Mouse (Mus musculus): ENCODE data around the gene Morn3. TPM values are rescaled to one million over a fixed set of nuclear protein-coding genes. Genes with fewer than 3 reads are reported as not detected.

The Morn3 gene
- polyA plus RNA-seq, 1 experiment = not detected

GRCm38 (mm10) chr5:123050918-123051317 lies 4.1 kb upstream of the Morn3 start:
- peaks cover 6% of the 10 kb centered on the region for H3K9me3 ChIP-seq (ENCODE audit: control insufficient read depth, low read length)
- no peak for TF ChIP-seq GATA1 (IDR thresholded peaks at IDR 0.05; ENCODE audit: low read length)
- no peak for TF ChIP-seq TAL1 (IDR thresholded peaks at IDR 0.05; ENCODE audit: low read length)
- H3K27me3 ChIP-seq (ENCODE audit: control insufficient read depth) = 0 out of 2 replicates have a peak, but pooled peaks cover 4% of the 10 kb centered on the region
- H3K4me3 ChIP-seq (replicated peaks) = no peak overlapping the region
- no peaks in the 10 kb centered on the region for H3K36me3 ChIP-seq (ENCODE audit: control insufficient read depth)
- peaks cover 8% of the 10 kb centered on the region for H3K4me1 ChIP-seq (ENCODE audit: control insufficient read depth)

DNA sequence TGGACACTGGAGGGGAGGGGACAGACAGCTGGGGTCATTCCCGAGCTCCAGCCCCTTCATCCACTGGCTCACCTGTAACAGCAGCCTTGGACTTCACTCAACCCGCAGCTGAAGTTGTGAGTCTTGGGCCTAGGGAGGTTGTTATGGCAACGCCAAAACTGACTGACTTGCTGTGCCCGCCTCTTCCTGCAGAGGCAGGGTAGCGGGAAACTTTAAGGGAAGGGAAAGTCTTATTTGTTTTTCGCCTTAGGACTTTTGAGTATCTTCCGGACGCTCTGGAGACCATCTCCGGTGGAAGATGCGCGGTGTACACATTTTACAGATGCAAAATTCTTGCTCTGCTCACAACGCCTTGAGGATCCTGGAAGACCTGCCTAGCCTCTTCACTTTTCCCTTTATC lies 2.5 kb upstream of the Morn3 start:
- peaks cover 8% of the 10 kb centered on the region for H3K4me1 ChIP-seq (ENCODE audit: control insufficient read depth)
- H3K27me3 ChIP-seq (ENCODE audit: control insufficient read depth) = 0 out of 2 replicates have a peak, but pooled peaks cover 4% of the 10 kb centered on the region
- TF ChIP-seq GATA1 (IDR thresholded peaks at IDR 0.05; ENCODE audit: low read length) (no peak), TAL1 (IDR thresholded peaks at IDR 0.05; ENCODE audit: low read length) (no peak)
- no peaks in the 10 kb centered on the region for H3K36me3 ChIP-seq (ENCODE audit: control insufficient read depth)
- peak overlapping the region; percentile 42 for H3K4me3 ChIP-seq (replicated peaks)
- peaks cover 6% of the 10 kb centered on the region for H3K9me3 ChIP-seq (ENCODE audit: control insufficient read depth, low read length)

DNA sequence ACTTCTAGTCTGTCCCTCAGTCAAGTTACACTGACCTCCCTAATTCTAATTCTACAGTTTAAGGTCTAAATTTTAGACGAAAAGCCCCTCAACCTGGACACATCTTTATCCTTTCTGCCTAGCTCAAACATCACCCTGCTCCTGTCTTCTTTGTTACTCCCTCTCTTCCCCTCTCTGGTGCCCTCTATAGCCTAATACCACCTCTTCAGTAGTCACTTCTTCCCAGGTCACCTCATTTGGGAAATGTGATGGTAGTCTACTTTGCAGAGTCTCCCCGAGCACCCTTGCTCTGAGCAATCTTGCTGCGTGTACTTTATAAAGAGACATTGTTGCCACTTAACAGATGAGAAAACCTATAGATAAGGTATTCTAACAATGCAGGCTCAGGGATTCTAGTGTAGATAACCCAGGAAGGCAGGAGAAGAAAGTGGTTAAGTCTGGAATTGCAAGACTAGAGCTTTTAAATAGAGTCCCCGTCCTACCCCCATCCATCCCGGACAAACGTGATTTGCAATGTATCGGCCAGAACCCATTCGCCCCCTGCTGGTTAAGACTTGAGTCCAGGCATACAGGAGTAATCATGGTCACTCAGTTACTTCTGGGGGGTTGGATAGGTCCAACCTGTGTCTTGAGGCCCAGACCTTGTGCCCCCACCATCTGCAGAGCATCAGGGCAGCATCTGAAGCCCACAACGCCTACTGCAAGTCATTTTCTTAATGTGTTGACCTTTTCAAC lies 1.1 kb downstream of the Morn3 start:
- TF ChIP-seq TAL1 (IDR thresholded peaks at IDR 0.05; ENCODE audit: low read length) (no peak), GATA1 (IDR thresholded peaks at IDR 0.05; ENCODE audit: low read length) (no peak)

DNA sequence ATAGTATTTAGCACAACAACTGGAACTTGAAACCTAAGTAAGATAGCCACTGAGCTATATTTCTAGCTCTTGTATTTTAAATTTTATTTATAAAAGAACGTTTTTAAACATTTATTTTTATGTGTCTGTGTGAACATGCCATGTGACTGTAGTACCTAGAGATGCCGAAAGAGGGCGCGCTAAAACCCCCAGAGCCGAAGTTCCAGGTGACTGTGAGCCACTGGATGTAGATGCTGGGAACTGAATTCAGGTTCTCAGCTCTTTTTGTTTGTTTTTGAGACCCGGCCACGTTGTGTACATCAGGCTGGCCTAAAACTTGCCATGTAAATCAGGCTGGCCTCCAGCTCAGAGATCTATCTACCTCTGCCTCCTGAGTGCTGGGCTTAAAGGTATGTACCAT lies 3.0 kb downstream of the Morn3 start:
- Histone ChIP-seq H3K4me3 (replicated peaks) (no peak overlapping the region), H3K9me3 (ENCODE audit: control insufficient read depth, low read length) (no peaks in the 10 kb centered on the region), H3K27me3 (ENCODE audit: control insufficient read depth) (0 out of 2 replicates have a peak, but pooled peaks cover 4% of the 10 kb centered on the region), H3K4me1 (ENCODE audit: control insufficient read depth) (peaks cover 25% of the 10 kb centered on the region), H3K36me3 (ENCODE audit: control insufficient read depth) (no peaks in the 10 kb centered on the region)
- no peak for TF ChIP-seq GATA1 (IDR thresholded peaks at IDR 0.05; ENCODE audit: low read length)
- TF ChIP-seq TAL1 (IDR thresholded peaks at IDR 0.05; ENCODE audit: low read length) = no peak

More for the DNA sequence above, 1.1 kb downstream of the Morn3 start:
- Histone ChIP-seq H3K36me3 (ENCODE audit: control insufficient read depth) (no peaks in the 10 kb centered on the region), H3K27me3 (ENCODE audit: control insufficient read depth) (0 out of 2 replicates have a peak, but pooled peaks cover 4% of the 10 kb centered on the region), H3K9me3 (ENCODE audit: control insufficient read depth, low read length) (no peaks in the 10 kb centered on the region), H3K4me1 (ENCODE audit: control insufficient read depth) (peaks cover 18% of the 10 kb centered on the region), H3K4me3 (replicated peaks) (no peak overlapping the region)

DNA sequence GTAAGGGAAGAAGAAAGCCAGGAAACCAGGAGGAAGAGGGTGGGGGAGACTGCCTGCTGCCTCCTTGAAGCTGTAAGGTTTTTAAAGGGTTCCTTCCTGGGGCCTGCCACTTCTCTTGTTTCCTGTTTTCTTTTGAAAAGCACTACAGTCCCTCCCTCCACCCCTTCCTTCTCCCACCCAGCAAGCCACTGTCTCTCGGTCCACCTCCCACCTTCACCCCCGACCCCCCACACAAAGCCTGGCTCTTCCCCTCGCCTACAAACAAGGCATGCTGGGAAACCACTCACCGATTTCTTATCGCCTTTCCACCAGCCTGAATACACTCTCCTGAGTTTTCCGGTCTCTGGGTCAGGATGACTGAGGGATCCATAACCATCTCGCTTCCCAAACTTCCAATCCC lies 6.0 kb downstream of the Morn3 start:
- H3K4me3 ChIP-seq (replicated peaks) = no peak overlapping the region

DNA sequence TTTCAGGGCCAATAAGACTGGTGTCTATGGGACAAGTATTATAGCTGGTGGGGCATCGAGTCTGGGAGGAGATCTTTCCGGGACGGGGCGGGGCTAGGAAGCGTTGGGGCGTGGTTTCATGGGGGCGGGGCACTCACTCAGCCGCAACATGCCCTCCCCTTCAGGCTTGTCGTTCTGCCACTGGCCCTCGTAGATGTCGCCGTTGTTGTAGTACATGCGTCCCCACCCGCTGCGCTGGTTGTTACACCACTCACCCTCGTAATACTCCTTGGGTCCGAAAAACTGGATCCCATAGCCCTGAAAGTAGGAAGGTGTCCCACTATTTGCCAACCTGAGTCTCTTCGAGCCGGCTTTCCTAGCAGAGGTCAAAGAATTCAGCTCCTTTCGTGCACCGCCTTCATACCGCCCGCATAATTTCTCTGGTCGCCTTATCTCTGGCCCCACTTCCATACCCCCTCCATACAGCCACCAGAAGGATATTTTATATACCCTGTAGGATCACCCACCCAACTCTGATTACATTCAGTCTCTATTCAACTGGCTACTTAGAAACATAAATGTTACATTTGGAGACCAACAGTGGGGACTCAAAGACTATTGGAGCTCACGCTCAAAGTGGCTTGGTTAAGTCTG lies 7.6 kb downstream of the Morn3 start:
- H3K36me3 ChIP-seq (ENCODE audit: control insufficient read depth) = no peaks in the 10 kb centered on the region
- peak overlapping the region; percentile 64 for H3K4me3 ChIP-seq (replicated peaks)
- H3K27me3 ChIP-seq (ENCODE audit: control insufficient read depth) = no peaks in the 10 kb centered on the region; the same call in 1 of the 2 replicates
- TF ChIP-seq TAL1 (IDR thresholded peaks at IDR 0.05; ENCODE audit: low read length) (no peak), GATA1 (IDR thresholded peaks at IDR 0.05; ENCODE audit: low read length) (no peak)
- no peaks in the 10 kb centered on the region for H3K9me3 ChIP-seq (ENCODE audit: control insufficient read depth, low read length)
- H3K4me1 ChIP-seq (ENCODE audit: control insufficient read depth) = peaks cover 63% of the 10 kb centered on the region

More for the DNA sequence above, 6.0 kb downstream of the Morn3 start:
- H3K27me3 ChIP-seq (ENCODE audit: control insufficient read depth) = no peaks in the 10 kb centered on the region; the same call in 1 of the 2 replicates
- TF ChIP-seq GATA1 (IDR thresholded peaks at IDR 0.05; ENCODE audit: low read length) (no peak), TAL1 (IDR thresholded peaks at IDR 0.05; ENCODE audit: low read length) (no peak)
- no peaks in the 10 kb centered on the region for H3K9me3 ChIP-seq (ENCODE audit: control insufficient read depth, low read length)
- H3K36me3 ChIP-seq (ENCODE audit: control insufficient read depth) = no peaks in the 10 kb centered on the region
- H3K4me1 ChIP-seq (ENCODE audit: control insufficient read depth) = peaks cover 48% of the 10 kb centered on the region

GRCm38 (mm10) chr5:123038115-123038514 lies 8.7 kb downstream of the Morn3 start:
- Histone ChIP-seq H3K9me3 (ENCODE audit: control insufficient read depth, low read length) (no peaks in the 10 kb centered on the region), H3K4me3 (replicated peaks) (no peak overlapping the region), H3K36me3 (ENCODE audit: control insufficient read depth) (no peaks in the 10 kb centered on the region), H3K27me3 (ENCODE audit: control insufficient read depth) (no peaks in the 10 kb centered on the region; the same call in 1 of the 2 replicates), H3K4me1 (ENCODE audit: control insufficient read depth) (peaks cover 66% of the 10 kb centered on the region)
- TF ChIP-seq GATA1 (IDR thresholded peaks at IDR 0.05; ENCODE audit: low read length) (no peak), TAL1 (IDR thresholded peaks at IDR 0.05; ENCODE audit: low read length) (no peak)

DNA sequence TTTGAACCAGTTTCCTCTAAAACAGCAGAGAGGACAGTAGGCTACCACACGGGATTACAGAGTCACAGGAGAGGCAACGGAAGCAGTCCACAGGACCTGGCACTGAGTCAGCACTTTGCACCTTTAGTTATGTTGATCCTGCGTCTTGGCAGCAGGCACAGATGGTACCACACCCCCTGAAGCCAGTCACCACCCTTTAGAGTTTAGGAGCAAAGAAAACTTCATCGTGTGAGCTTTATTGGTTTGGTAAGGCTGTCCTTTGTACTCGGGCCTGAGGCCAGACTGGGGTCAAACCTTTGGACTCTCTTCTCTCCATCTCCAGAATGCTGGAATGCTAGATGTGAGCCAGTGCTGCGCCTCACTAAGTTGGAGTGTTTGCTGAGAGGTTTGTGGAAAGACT lies 11.3 kb downstream of the Morn3 start:
- H3K9me3 ChIP-seq (ENCODE audit: control insufficient read depth, low read length) = no peaks in the 10 kb centered on the region
- no peaks in the 10 kb centered on the region; the same call in 1 of the 2 replicates for H3K27me3 ChIP-seq (ENCODE audit: control insufficient read depth)
- peak overlapping the region; percentile 12 for H3K4me3 ChIP-seq (replicated peaks)
- H3K36me3 ChIP-seq (ENCODE audit: control insufficient read depth) = no peaks in the 10 kb centered on the region; the same call in 1 of the 2 replicates
- H3K4me1 ChIP-seq (ENCODE audit: control insufficient read depth) = peaks cover 56% of the 10 kb centered on the region
- TF ChIP-seq GATA1 (IDR thresholded peaks at IDR 0.05; ENCODE audit: low read length) (no peak), TAL1 (IDR thresholded peaks at IDR 0.05; ENCODE audit: low read length) (no peak)

- Histone ChIP-seq H3K4me1 (ENCODE audit: control insufficient read depth) (peaks cover 52% of the 10 kb centered on the region), H3K27me3 (ENCODE audit: control insufficient read depth) (no peaks in the 10 kb centered on the region; the same call in 1 of the 2 replicates), H3K9me3 (ENCODE audit: control insufficient read depth, low read length) (no peaks in the 10 kb centered on the region), H3K36me3 (ENCODE audit: control insufficient read depth) (no peaks in the 10 kb centered on the region; the same call in 1 of the 2 replicates), H3K4me3 (replicated peaks) (peak overlapping the region; percentile 14)
- TF ChIP-seq TAL1 (IDR thresholded peaks at IDR 0.05; ENCODE audit: low read length) = no peak
- TF ChIP-seq GATA1 (IDR thresholded peaks at IDR 0.05; ENCODE audit: low read length) = no peak
These were observed 11.7 kb downstream of the Morn3 start for GRCm38 (mm10) chr5:123035089-123035488.

Data from erythroblast, embryonic 14.5 days (primary cell).